Mouse (Mus musculus) left cerebral cortex, adult 8-10 months (tissue): ENCODE results near the gene Usp29. TPM values are rescaled to one million over a fixed set of nuclear protein-coding genes. Genes with fewer than 3 reads are reported as not detected.
"Not testable (repeated sequence)": the region's sequence is repeated elsewhere in the genome, so short reads cannot be mapped to it uniquely, and the experiment has no call there.

Experiments
- DNase-seq, 2 experiments: peaks; one replicate each; pipeline ENCODE4 v3.0.0; 2022; ENCODE audit warnings: low spot score in 2 of 2
- microRNA-seq, 2 experiments: library from miRNA; unstranded; fragments of <30 nt; microRNA quantifications; one replicate each; pipeline ENCODE4 v1.2.0; 2022
- total RNA-seq, 4 experiments: library from RNA; stranded (reverse); gene quantifications; 2 replicates each; pipeline ENCODE4 v1.2.4; 2022

The Usp29 gene
- total RNA-seq, 4 experiments from 2014 or later = 45.1 to 54.2 (median 45.9) TPM

GRCm38 (mm10) chr7:6923515-6923914 lies 193.1 kb downstream of the Usp29 start:
- DNase-seq = no peak

GRCm38 (mm10) chr7:6925926-6926730 lies 195.8 kb downstream of the Usp29 start:
- no peak for DNase-seq

- no peak for DNase-seq
Observed at GRCm38 (mm10) chr7:6926731-6926995, 196.3 kb downstream of the Usp29 start.

GRCm38 (mm10) chr7:6929286-6929685 lies 198.9 kb downstream of the Usp29 start:
- no peak for DNase-seq

- no peak for DNase-seq
Observed at GRCm38 (mm10) chr7:6934741-6935140, 204.4 kb downstream of the Usp29 start.

- peak; percentile 34 to 50 for DNase-seq
Observed at GRCm38 (mm10) chr7:6937040-6937439, 206.7 kb downstream of the Usp29 start.

GRCm38 (mm10) chr7:6940761-6941231 lies 210.4 kb downstream of the Usp29 start:
- DNase-seq = no peak

GRCm38 (mm10) chr7:6948061-6948460 lies 217.7 kb downstream of the Usp29 start:
- DNase-seq = not testable (repeated sequence)

GRCm38 (mm10) chr7:6956576-6956975 lies 226.2 kb downstream of the Usp29 start:
- no peak for DNase-seq

- no peak for DNase-seq
Observed at GRCm38 (mm10) chr7:6958574-6958973, 228.2 kb downstream of the Usp29 start.

- no peak for DNase-seq
Observed at GRCm38 (mm10) chr7:6973566-6973965, 243.2 kb downstream of the Usp29 start.

GRCm38 (mm10) chr7:6976890-6977289 lies 246.5 kb downstream of the Usp29 start:
- no peak for DNase-seq

- not testable (repeated sequence) for DNase-seq
Observed at GRCm38 (mm10) chr7:6995251-6995650, 264.9 kb downstream of the Usp29 start, which contains the start of gene Aurkc. Aurkc (plus strand) TSS chr7:6995300.

- DNase-seq = not testable (repeated sequence)
Observed at GRCm38 (mm10) chr7:6998914-6999313, 268.5 kb downstream of the Usp29 start.

GRCm38 (mm10) chr7:7005441-7005840 lies 275.1 kb downstream of the Usp29 start:
- DNase-seq = not testable (repeated sequence)

Small RNAs within 50 kb of the gene (microRNA-seq; reads per million reads assigned to microRNA genes)
- 669 to 905 reads per million in 2 experiments for gene Mir3099

Other genes with a start within 250 kb of the Usp29 start
- gene Olfr5, start 243.6 kb upstream of the Usp29 start, total RNA-seq = not detected
- not detected for gene Olfr1347, start 230.8 kb upstream of the Usp29 start, total RNA-seq
- not detected for gene Olfr1348, start 221.8 kb upstream of the Usp29 start, total RNA-seq
- gene Olfr1349, start 207.6 kb upstream of the Usp29 start, total RNA-seq = not detected
- not detected for gene Olfr1350, start 165.7 kb upstream of the Usp29 start, total RNA-seq
- 1 to 10 TPM; 2.1 to 7.0 (median 5.5) TPM for gene Zim1, start 34.1 kb upstream of the Usp29 start, total RNA-seq
- gene Peg3, start 147 bp upstream of the Usp29 start, total RNA-seq = 100 to 1,000 TPM; 200 to 223 (median 214) TPM